Mouse (Mus musculus) C2C12 (cell line): ENCODE measurements around the gene Fads3.

Experiments
- CTCF ChIP-seq: IDR thresholded peaks from one replicate; pipeline ENCODE4 v1.5.1; 2011; ENCODE audit not compliant: control insufficient read depth, insufficient read depth, insufficient read length
- FOSL1 ChIP-seq: IDR thresholded peaks from one replicate; pipeline ENCODE4 v1.8.0; 2011; ENCODE audit warnings: mild to moderate bottlenecking, low read length; ENCODE audit not compliant: poor library complexity, insufficient read depth, severe bottlenecking
- MAX ChIP-seq: IDR thresholded peaks from one replicate; pipeline ENCODE4 v1.6.1; 2011; ENCODE audit warnings: mild to moderate bottlenecking, control low read depth
- MYOD1 ChIP-seq: IDR thresholded peaks from one replicate; pipeline ENCODE4 v1.6.1; 2011; ENCODE audit warnings: low read depth; ENCODE audit not compliant: control insufficient read depth, insufficient read length
- MYOG ChIP-seq: IDR thresholded peaks from one replicate; pipeline ENCODE4 v1.6.1; 2011; ENCODE audit not compliant: control insufficient read depth, insufficient read length; ENCODE audit errors: extremely low read depth

- TF ChIP-seq FOSL1 = no peak
- TF ChIP-seq MAX = no peak
- no peak for TF ChIP-seq MYOD1
- no peak for TF ChIP-seq CTCF
- no peak for TF ChIP-seq MYOG
Observed at GRCm38 (mm10) chr19:10014824-10015223, 26.5 kb upstream of the Fads3 start.
